Mouse (Mus musculus) kidney, adult 11 months (tissue): ENCODE measurements around the gene B3gnt9.

Experiments
- DNase-seq: peaks from one replicate; pipeline ENCODE4 v3.0.0; 2022

The B3gnt9 gene

GRCm38 (mm10) chr8:105281821-105282220 lies 26.9 kb upstream of the B3gnt9 start:
- DNase-seq: no peak

DNA sequence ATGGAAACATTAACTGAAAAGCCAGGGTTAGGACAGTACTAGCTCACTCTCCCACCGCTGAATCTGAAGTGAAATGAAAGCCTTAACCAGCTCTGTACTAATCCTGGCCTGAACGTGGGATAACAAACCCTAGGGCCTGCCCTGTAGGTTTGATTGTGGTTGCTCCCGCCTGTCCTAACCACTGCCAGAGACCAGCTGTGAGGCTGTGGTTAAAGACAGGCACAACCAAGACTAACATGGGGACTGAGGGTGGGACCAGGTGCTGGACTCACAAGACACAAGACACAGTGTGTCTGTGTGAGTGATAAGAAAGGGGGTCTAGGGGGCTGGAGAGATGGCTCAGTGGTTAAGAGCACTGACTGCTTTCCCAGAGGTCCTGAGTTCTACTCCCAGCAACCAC lies 25.6 kb upstream of the B3gnt9 start:
- no peak for DNase-seq

DNA sequence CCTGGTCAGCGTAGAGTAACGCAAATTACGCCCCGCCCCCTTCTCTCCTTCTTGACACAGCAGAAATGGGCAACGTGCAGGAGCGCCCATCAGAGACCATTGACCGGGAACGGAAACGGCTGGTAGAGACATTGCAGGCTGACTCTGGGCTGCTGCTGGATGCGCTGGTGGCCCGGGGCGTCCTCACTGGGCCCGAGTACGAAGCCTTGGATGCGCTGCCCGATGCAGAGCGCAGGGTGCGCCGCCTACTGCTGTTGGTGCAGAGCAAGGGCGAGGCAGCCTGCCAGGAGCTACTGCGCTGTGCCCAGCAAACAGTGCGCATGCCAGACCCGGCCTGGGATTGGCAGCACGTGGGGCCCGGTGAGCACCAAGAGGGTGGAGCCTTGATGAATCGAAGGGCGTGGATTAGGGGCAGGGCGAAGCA lies 24.0 kb upstream of the B3gnt9 start:
- peak; percentile 94 for DNase-seq

DNA sequence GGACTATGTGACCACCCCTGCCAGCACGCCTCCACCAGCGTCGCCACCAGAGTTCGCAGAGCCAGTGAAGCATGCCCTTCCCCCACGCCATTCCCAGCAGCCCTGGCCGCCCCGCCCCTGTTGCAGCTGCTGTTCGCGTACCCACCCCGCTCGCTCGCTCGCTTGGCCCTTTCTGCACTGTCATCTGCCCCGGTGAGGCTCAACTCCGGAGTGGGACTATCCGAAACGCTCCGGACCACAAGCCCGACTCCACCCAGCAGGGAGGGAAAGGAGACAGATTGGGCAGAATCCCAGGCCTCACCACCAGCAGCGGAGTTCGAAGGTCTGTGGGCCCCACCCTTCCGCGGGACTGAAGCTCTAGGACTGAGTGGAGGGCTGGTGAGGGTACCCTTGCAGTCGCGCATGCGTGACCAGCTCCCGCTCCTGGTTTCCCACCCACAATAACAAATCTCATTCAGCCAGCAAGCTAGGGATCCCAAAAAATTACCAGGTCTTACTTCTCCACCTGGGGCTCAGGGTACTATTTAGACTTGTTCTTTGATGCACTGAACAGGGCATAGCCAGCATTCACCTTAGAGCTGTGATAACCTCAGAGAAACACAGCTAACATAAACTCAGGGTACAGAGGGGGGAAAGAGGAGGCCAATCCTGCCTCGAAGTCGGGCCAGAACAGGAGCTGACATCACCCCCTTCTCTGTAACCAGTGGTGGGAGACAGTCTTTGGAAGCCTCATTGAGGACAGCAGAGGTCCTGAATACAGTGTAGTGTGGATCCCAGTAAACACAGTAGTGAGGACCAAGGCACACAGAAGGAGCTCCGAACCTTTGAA lies 21.6 kb upstream of the B3gnt9 start:
- DNase-seq: peak; percentile 23

DNA sequence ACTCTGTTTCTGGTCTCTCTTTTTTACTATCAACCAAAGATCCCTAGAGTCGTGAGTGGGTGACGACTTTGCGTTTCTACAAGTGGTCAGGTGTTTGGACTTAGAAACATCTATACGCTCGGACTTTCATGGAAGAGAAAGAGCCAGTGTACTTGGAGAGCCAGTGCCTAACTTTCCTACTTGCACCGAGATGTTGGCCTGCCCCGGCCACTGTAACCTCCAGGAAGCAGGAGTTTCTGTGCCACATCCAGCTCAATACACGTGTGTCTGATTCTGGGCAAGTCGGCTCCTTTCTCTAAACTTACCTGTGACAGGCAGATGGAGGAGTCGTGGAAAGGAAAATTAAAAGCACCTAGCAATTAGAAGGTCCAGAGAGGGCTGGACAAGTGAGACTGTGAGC lies 20.9 kb upstream of the B3gnt9 start, which contains the start of gene Nol3:
Gene Nol3, plus strand, starts transcription at position 301 of the 400 bp plus-strand sequence.
- no peak for DNase-seq

GRCm38 (mm10) chr8:105275387-105275786 lies 20.4 kb upstream of the B3gnt9 start:
- peak; percentile 10 for DNase-seq

DNA sequence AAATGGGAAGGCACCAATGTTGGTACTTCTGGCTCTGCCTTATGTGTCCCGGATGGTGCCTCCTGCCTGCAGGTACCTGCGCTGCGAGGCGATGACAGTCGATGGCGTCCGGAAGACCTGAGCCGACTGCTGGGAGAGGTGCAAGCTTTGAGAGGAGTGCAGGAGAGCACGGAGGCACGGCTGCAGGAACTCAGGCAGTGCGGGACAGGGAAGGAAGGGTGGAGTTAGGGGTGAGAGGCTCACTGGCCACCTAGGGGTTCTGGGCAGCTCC lies 15.9 kb upstream of the B3gnt9 start:
- no peak for DNase-seq

- no peak for DNase-seq
Measured at GRCm38 (mm10) chr8:105270101-105270915, 15.4 kb upstream of the B3gnt9 start.

- peak; percentile 72 for DNase-seq
Measured at GRCm38 (mm10) chr8:105269461-105269947, 14.6 kb upstream of the B3gnt9 start, which contains the start of gene Hsf4. Hsf4 (plus strand) TSS chr8:105269801.

GRCm38 (mm10) chr8:105269075-105269458 lies 14.1 kb upstream of the B3gnt9 start:
- DNase-seq: no peak

DNA sequence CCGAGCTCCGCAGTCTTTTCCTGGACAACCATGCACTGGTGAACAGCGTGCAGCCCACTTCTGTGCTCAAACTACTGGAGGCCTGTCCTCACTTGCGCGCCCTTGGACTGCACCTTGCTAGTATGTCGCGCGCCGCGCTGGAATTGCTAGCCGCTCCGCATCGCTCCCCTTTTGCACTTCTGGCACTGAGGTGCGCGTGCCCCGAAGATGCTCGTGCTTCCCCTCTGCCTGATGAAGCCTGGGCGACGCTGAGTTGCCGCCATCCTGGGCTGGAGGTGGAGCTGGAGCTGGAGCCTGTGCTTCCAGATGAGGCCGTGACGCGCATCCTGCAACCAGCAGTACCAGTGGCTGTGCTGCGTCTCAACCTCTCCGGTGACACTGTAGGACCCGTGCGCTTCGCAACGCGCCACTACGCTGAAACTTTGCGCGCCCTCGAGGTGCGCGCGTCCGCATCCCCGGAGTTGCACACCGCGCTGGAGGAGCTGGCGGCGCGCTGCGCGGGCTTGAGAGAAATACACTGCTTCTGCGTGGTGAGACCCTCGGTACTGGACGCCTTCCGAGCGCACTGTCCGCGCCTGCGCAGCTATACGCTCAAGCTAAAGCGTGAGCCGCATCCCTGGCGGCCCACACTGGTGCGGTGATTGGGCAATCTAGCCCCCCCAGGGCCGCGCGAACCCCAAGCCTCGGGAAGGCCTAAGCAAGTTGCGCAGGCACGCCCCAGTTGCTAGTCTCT lies 13.6 kb upstream of the B3gnt9 start:
- no peak for DNase-seq

DNA sequence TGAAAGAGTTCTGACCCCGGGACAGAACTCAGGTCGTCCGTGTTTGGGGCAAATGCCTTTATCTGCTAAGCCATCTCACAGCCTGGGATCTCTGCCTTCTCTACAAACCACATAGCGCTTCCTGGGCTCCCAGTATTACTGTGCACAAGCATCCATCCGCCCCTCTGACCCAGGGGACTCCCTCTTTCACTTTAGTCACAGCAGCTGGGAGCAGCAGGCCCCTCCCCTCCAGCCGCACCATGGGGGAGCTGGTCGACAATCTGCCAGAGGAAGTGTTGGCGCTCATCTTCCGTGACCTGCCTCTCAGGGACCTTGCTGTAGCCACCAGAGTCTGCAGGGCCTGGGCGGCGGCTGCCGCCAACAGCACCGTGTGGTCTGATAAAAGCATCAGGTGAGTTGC lies 11.8 kb upstream of the B3gnt9 start:
- no peak for DNase-seq

DNA sequence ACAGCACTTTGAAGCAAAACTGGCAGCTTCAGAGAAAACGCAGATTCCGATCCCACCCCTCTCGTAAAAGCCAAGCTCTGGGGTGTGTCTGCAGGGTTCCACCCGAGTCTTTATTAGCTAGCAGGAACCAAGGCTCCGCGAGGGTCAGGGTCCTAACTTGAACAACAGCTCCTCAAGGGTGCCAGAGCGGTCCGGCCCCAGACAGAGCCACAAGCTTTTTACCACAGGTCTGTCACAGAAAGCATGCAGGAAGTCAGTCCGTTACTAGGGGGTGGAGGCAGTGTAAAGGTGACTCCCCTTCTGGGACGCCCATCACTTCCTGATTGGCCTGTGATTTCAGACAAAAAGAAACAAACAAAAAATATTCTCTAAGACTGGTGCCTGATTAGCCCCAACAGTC lies 10.2 kb upstream of the B3gnt9 start:
- peak; percentile 47 for DNase-seq

- DNase-seq: peak; percentile 69
Measured at GRCm38 (mm10) chr8:105264024-105264982, 9.3 kb upstream of the B3gnt9 start, which contains the start of the genes Tradd and Fbxl8. Tradd (minus strand) TSS chr8:105264609. Fbxl8 (plus strand) TSS chr8:105264648.

- no peak for DNase-seq
Measured at GRCm38 (mm10) chr8:105263244-105263912, 8.4 kb upstream of the B3gnt9 start.

GRCm38 (mm10) chr8:105261326-105261980 lies 6.5 kb upstream of the B3gnt9 start:
- DNase-seq: no peak

DNA sequence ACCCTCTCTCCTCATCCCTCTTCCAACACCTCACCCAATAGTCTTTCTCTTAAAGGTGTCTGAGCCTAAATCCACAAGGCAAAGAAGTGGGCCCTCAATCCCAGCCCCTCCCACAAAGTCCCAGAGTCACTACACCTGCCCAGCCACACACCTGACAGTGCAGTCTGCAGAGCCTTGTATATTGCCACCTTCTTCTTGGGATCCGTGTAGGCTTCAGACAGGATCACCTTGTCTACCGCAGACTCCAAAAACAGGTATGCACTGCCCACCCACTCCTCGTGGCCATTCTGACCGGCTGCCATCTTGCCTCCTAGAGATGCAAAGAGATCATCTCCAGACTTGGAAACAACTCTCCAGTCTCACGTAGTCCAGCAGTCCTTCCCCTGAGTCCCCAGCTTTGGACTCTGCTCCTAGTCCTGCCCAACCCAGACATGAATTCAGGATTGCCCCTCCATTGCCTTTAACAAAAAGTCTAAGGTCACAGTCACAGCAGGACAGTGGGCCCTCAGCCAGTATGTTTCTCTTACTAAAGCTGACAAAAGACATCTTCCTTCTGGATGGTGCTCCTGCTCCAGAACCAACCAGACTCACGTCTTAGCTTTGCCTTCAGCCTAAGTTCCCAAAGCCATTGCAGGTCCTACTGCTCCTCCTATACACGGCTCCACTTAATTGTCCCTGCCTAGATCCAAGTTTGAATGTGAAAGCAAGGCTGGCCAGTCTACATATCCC lies 5.6 kb upstream of the B3gnt9 start:
- no peak for DNase-seq

DNA sequence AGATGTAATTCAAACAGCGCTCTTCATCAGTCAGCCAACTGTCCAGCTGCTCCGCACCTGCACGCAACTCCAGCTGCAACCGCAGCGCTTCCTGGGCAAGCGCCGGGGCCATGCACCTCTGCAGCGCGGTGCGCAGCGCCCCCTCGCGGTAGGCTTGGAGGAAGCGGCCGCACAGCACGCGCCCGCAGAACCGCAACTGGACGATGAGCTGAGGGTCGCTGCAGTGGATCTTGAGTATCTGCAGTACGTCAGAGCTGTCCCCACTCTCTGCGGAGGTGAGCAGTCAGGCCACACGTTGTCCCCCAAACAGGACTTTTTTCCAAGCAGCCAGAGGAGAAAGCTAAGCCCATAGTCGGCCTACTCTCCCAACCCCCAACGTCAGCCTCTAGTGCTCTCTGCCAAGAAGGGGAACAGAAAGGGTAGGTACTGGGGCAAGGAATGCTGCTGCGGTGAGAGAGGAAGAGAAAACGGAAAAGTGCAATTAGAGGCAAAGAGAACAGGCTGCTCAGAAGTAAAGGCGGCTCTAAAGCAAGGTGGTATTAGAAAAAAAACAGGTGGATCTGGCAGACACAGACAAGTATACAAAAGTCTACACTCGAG lies 4.9 kb upstream of the B3gnt9 start:
- DNase-seq: peak; percentile 45

DNA sequence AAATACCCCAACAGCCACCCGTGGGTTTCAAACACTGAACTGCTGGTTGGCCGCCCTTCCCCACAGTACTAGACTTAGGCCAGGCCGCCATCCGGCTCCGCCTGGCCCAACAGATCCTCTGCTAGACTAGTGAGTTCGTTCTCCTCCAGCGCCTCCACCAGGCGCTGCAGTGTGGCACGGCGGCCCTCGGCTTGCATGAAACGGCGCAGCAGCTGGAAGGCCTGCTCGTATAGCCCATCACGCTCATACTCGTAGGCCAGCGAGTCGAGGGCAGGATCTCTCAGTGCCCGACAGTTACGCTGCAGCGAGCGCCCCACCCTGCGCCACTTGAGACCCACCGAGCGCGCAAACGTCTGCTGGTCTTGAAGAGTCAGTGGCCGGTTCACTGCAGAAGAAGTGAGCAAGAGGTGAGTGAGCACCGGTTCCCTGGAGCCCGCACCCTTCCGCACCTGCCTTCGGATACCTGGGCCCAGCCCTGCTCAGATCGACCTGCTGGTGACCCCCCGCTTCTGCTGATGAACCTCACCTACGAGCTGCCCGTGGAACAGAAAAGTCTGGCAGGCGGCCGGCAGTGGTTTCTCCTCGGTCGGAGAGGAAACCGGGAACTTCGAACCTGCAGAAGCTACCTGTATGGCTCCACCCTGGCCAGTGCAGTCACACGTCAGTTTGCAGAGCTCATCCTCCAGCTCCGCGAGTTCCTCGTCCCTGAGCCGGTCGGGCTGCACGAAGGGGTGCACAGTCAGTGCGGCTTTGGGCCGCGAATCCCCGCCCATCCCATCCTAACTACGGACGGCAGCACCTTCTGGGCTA lies 4.2 kb upstream of the B3gnt9 start:
- DNase-seq: no peak
